Mouse (Mus musculus) ES-Bruce4 (cell line): Measurements from ENCODE around the gene Plppr5. TPM values are rescaled to one million over a fixed set of nuclear protein-coding genes. Genes with fewer than 3 reads are reported as not detected.

Experiments
- H3K27ac ChIP-seq: 2 replicates; pipeline ENCODE4 v1.5.1; 2012; ENCODE audit warnings: low read length, inconsistent platforms; ENCODE audit not compliant: insufficient read depth
- H3K27me3 ChIP-seq: 2 replicates; pipeline ENCODE4 v1.6.1; 2012; ENCODE audit warnings: mild to moderate bottlenecking, low read length, inconsistent platforms; ENCODE audit not compliant: control insufficient read depth, poor library complexity, insufficient read depth, severe bottlenecking
- H3K36me3 ChIP-seq: 2 replicates; pipeline ENCODE4 v1.6.1; 2012; ENCODE audit warnings: inconsistent platforms, mild to moderate bottlenecking, low read length, moderate library complexity; ENCODE audit not compliant: control insufficient read depth, poor library complexity, insufficient read depth, severe bottlenecking
- H3K4me1 ChIP-seq: one replicate; pipeline ENCODE4 v1.8.1; 2011; ENCODE audit warnings: low read length; ENCODE audit not compliant: control insufficient read depth, insufficient read depth
- H3K4me3 ChIP-seq: 2 replicates; pipeline ENCODE4 v1.5.1; 2011; ENCODE audit warnings: low read depth, mild to moderate bottlenecking, low read length
- H3K9ac ChIP-seq: 2 replicates; pipeline ENCODE4 v1.6.1; 2012; ENCODE audit warnings: low read depth, mild to moderate bottlenecking, inconsistent platforms; ENCODE audit not compliant: poor library complexity, severe bottlenecking
- H3K9me3 ChIP-seq: replicated peaks from 2 replicates; pipeline ENCODE4 v1.6.1; 2012; ENCODE audit warnings: mild to moderate bottlenecking, low read length, inconsistent platforms; ENCODE audit not compliant: control insufficient read depth, poor library complexity, insufficient read depth, severe bottlenecking
- CTCF ChIP-seq: IDR thresholded peaks from one replicate; pipeline ENCODE4 v1.8.1; 2011; ENCODE audit warnings: low read depth, low read length
- EP300 ChIP-seq: IDR thresholded peaks from 2 replicates; pipeline ENCODE4 v1.6.1; 2011; ENCODE audit warnings: low read depth, low read length; ENCODE audit not compliant: insufficient read depth
- POLR2A ChIP-seq: IDR thresholded peaks from one replicate; pipeline ENCODE4 v1.8.1; 2011; ENCODE audit warnings: low read length; ENCODE audit not compliant: insufficient read depth
- polyA plus RNA-seq: library from polyadenylated mRNA; stranded (reverse); fragments of >200 nt; gene quantifications from 2 replicates; pipeline ENCODE4 v1.2.4, GENCODE M21; 2011; ENCODE audit warnings: low read depth; ENCODE audit not compliant: missing spikeins, insufficient read depth, insufficient read length

Plppr5 gene
- polyA plus RNA-seq, 1 experiment: not detected

- H3K9me3 ChIP-seq: no peaks in the 10 kb centered on the region
- H3K27ac ChIP-seq: no peak overlapping the region
- H3K9ac ChIP-seq: no peak overlapping the region
- no peak for TF ChIP-seq EP300
- TF ChIP-seq CTCF: no peak
- TF ChIP-seq POLR2A: no peak
- no peak overlapping the region for H3K4me3 ChIP-seq
- H3K4me1 ChIP-seq: no peaks in the 10 kb centered on the region
- no peaks in the 10 kb centered on the region for H3K36me3 ChIP-seq
- no peaks in the 10 kb centered on the region for H3K27me3 ChIP-seq
These were observed 104.6 kb downstream of the Plppr5 start for GRCm38 (mm10) chr3:117679189-117679588.

GRCm38 (mm10) chr3:117684640-117685039 lies 110.0 kb downstream of the Plppr5 start:
- Histone ChIP-seq H3K9me3 (no peaks in the 10 kb centered on the region), H3K4me3 (no peak overlapping the region), H3K27me3 (no peaks in the 10 kb centered on the region), H3K36me3 (no peaks in the 10 kb centered on the region), H3K27ac (no peak overlapping the region), H3K4me1 (no peaks in the 10 kb centered on the region), H3K9ac (no peak overlapping the region)
- no peak for TF ChIP-seq POLR2A
- no peak for TF ChIP-seq EP300
- TF ChIP-seq CTCF: no peak

GRCm38 (mm10) chr3:117686036-117686435 lies 111.4 kb downstream of the Plppr5 start:
- no peaks in the 10 kb centered on the region for H3K9me3 ChIP-seq
- no peaks in the 10 kb centered on the region for H3K36me3 ChIP-seq
- H3K4me3 ChIP-seq: no peak overlapping the region
- H3K9ac ChIP-seq: no peak overlapping the region
- no peaks in the 10 kb centered on the region for H3K27me3 ChIP-seq
- TF ChIP-seq EP300: no peak
- TF ChIP-seq CTCF: no peak
- no peak for TF ChIP-seq POLR2A
- H3K4me1 ChIP-seq: no peaks in the 10 kb centered on the region
- H3K27ac ChIP-seq: no peak overlapping the region

DNA sequence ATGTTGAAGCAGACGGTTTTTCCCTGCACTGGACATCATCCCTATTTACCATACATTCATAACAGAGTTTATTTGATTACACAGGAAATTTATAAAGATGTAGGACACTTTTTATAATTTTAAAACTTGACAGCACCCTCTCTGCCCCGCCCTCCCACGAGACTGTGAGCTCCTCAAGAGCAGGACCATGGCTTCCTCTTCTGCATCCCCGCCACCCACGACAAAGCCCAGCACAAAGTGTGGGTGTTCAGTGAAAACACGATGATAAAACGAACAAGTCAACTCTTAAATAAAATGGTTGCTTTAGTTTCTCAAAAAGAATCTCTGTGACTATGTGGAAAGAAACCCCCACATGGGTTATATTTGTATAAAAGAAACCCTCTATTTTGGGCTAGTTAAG lies 112.0 kb downstream of the Plppr5 start:
- no peak overlapping the region for H3K4me3 ChIP-seq
- H3K36me3 ChIP-seq: no peaks in the 10 kb centered on the region
- no peaks in the 10 kb centered on the region for H3K9me3 ChIP-seq
- no peak overlapping the region for H3K27ac ChIP-seq
- no peaks in the 10 kb centered on the region for H3K4me1 ChIP-seq
- no peaks in the 10 kb centered on the region for H3K27me3 ChIP-seq
- no peak for TF ChIP-seq CTCF
- H3K9ac ChIP-seq: no peak overlapping the region

- Histone ChIP-seq H3K36me3 (no peaks in the 10 kb centered on the region), H3K4me1 (no peaks in the 10 kb centered on the region), H3K9me3 (no peaks in the 10 kb centered on the region), H3K27ac (no peak overlapping the region), H3K27me3 (no peaks in the 10 kb centered on the region), H3K9ac (no peak overlapping the region), H3K4me3 (no peak overlapping the region)
- TF ChIP-seq CTCF (no peak), EP300 (no peak), POLR2A (no peak)
These were observed 120.1 kb downstream of the Plppr5 start for GRCm38 (mm10) chr3:117694736-117695135.

DNA sequence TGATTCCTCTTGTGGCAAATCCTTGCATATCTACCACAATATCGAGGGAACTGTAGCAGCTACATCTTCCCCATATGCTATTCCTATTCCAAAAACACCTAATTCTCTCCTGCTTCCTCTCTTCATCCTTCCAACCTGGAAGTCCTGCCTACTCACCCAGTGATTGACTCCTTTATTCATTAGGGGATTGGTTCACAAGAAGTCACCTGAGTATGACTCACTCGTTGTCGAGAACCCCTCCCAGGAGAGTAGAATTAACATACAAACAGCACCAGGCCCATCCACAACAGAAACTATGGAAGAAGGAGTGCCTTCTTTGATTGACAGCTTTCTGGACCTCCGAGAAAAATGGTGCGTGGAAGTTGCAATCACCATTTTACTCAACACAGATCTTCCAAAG lies 121.7 kb downstream of the Plppr5 start:
- no peak overlapping the region for H3K4me3 ChIP-seq
- H3K9me3 ChIP-seq: no peaks in the 10 kb centered on the region
- no peaks in the 10 kb centered on the region for H3K4me1 ChIP-seq
- no peaks in the 10 kb centered on the region for H3K27me3 ChIP-seq
- H3K36me3 ChIP-seq: no peaks in the 10 kb centered on the region
- TF ChIP-seq CTCF (no peak), EP300 (no peak), POLR2A (no peak)
- H3K9ac ChIP-seq: no peak overlapping the region
- no peak overlapping the region for H3K27ac ChIP-seq
